Mouse (Mus musculus) layer of hippocampus, adult 9-10 months (tissue): Measurements from ENCODE around the gene Olfr866.

Source experiments
- DNase-seq: peaks from one replicate; pipeline ENCODE4 v3.0.0; 2022; ENCODE audit warnings: low spot score

The Olfr866 gene

GRCm38 (mm10) chr9:20027935-20028334 lies at the start of gene Olfr866:
TSS of gene Olfr866 (minus strand) at chr9:20028035.
- DNase-seq = no peak

GRCm38 (mm10) chr9:20073523-20074177 lies 45.8 kb upstream of the Olfr866 start:
- no peak for DNase-seq

- DNase-seq = no peak
Measured at GRCm38 (mm10) chr9:20071291-20071690, 43.5 kb upstream of the Olfr866 start.

- no peak for DNase-seq
Measured at GRCm38 (mm10) chr9:20070236-20070635, 42.4 kb upstream of the Olfr866 start.

- no peak for DNase-seq
Measured at GRCm38 (mm10) chr9:20057462-20057861, 29.6 kb upstream of the Olfr866 start, which contains the start of gene Olfr867. TSS of gene Olfr867 (minus strand) at chr9:20057562.

- no peak for DNase-seq
Measured at GRCm38 (mm10) chr9:20047964-20048363, 20.1 kb upstream of the Olfr866 start.
